Mouse (Mus musculus): ENCODE results near the gene Wiz. TPM values are rescaled to one million over a fixed set of nuclear protein-coding genes. Genes with fewer than 3 reads are reported as not detected.
A peak's percentile ranks its signal among the peaks of the same experiment; 100 is the strongest.

Gene Wiz
- polyA plus RNA-seq, 2 experiments: 36.0 to 63.8 TPM

GRCm38 (mm10) chr17:32351726-32352125 lies 37.5 kb downstream of the Wiz start:
- no peaks in the 10 kb centered on the region for H3K9me3 ChIP-seq (ENCODE audit: control insufficient read depth, low read length)
- ATAC-seq (ENCODE audit: low FRiP score, low read depth) (no peak), DNase-seq (ENCODE audit: low spot score) (no peak)
- H3K36me3 ChIP-seq (ENCODE audit: control insufficient read depth, insufficient read depth, low read length): peaks cover 35% of the 10 kb centered on the region
- H3K9ac ChIP-seq (ENCODE audit: low read depth, low read length, severe bottlenecking): no peak overlapping the region
- no peak for TF ChIP-seq POLR2A (IDR thresholded peaks at IDR 0.05; ENCODE audit: borderline replicate concordance, extremely low read depth, insufficient read depth, insufficient read length)
- H3K4me3 ChIP-seq (replicated peaks; ENCODE audit: low read length): no peak overlapping the region
- peaks cover 9% of the 10 kb centered on the region for H3K4me1 ChIP-seq (ENCODE audit: control insufficient read depth, insufficient read depth, low read length)
- H3K27ac ChIP-seq (replicated peaks; ENCODE audit: low read depth, low read length): no peak overlapping the region
- H3K27me3 ChIP-seq (ENCODE audit: control insufficient read depth, insufficient read depth, low read length): no peaks in the 10 kb centered on the region
- H3K4me2 ChIP-seq (replicated peaks; ENCODE audit: low read depth, low read length, severe bottlenecking): no peak overlapping the region

DNA sequence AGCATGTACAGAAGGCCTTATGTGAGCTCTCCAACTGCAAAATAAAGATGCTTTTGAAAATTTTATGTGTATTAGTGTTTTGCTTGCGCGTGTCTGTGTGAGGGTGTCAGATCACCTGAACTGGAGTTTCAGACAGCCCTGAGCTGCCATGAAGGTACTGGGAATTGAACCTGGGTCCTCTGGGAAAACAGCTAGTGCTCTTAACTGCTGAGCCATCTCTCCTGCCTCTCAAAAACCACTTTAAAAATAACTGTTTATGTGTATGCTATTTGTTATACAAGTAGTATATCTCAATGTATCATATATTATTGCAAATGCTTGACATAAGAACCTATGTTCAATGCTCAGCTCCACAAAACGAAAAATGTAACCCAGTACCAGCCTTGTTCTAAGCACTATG lies 38.0 kb downstream of the Wiz start:
- TF ChIP-seq POLR2A (IDR thresholded peaks at IDR 0.05; ENCODE audit: borderline replicate concordance, extremely low read depth, insufficient read depth, insufficient read length): no peak
- no peak overlapping the region for H3K4me3 ChIP-seq (replicated peaks; ENCODE audit: low read length)
- no peak overlapping the region for H3K27ac ChIP-seq (replicated peaks; ENCODE audit: low read depth, low read length)
- H3K9ac ChIP-seq (ENCODE audit: low read depth, low read length, severe bottlenecking): no peak overlapping the region
- no peaks in the 10 kb centered on the region for H3K27me3 ChIP-seq (ENCODE audit: control insufficient read depth, insufficient read depth, low read length)
- H3K36me3 ChIP-seq (ENCODE audit: control insufficient read depth, insufficient read depth, low read length): peaks cover 30% of the 10 kb centered on the region
- H3K9me3 ChIP-seq (ENCODE audit: control insufficient read depth, low read length): no peaks in the 10 kb centered on the region
- DNase-seq (ENCODE audit: low spot score) (no peak), ATAC-seq (ENCODE audit: low FRiP score, low read depth) (no peak)
- peak overlapping the region; percentile 50 for H3K4me2 ChIP-seq (replicated peaks; ENCODE audit: low read depth, low read length, severe bottlenecking)
- peaks cover 9% of the 10 kb centered on the region for H3K4me1 ChIP-seq (ENCODE audit: control insufficient read depth, insufficient read depth, low read length)
- 82% methylated on average over 3 of the region's 3 CpGs for WGBS

DNA sequence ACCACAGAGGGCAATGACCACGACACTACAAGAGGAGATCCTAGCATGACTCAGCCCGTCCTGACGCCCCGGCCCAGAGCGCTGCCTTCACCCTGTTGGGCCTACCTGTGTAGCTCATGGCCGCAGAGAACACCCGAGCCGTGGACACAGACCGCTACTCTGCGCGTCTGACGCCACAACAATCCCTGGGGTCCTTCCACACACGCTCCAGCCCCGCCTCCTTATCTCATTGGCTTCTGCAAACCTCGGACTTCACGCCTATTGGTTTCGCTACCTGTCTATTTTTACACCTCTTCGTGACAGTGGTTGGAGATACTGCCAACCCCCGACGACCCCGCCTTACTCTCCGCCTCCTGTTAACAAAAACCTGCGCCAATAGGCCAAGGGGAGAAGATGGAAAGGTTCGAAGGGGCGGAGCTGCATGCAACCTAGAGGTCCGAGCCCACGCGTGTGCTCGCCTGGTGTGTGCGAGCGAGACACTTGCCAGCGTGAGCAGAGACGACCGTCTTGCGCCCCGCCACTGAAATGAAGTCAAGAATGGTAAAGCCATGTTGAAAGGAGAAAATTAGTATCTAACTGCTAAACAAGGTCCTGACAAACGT lies 38.8 kb downstream of the Wiz start, which contains the start of gene Akap8l:
Akap8l (minus strand) TSS at position 226 of the 602 bp plus-strand sequence.
- Histone ChIP-seq H3K9ac (ENCODE audit: low read depth, low read length, severe bottlenecking) (peak within 1 kb of the TSS; percentile 69), H3K27me3 (ENCODE audit: control insufficient read depth, insufficient read depth, low read length) (no peaks in the 10 kb centered on the region), H3K4me2 (replicated peaks; ENCODE audit: low read depth, low read length, severe bottlenecking) (peak within 1 kb of the TSS; percentile 69), H3K4me3 (replicated peaks; ENCODE audit: low read length) (peak within 1 kb of the TSS; percentile 91), H3K36me3 (ENCODE audit: control insufficient read depth, insufficient read depth, low read length) (peaks cover 22% of the 10 kb centered on the region), H3K27ac (replicated peaks; ENCODE audit: low read depth, low read length) (peak within 1 kb of the TSS; percentile 44; the same call in 1 of the 2 replicates), H3K4me1 (ENCODE audit: control insufficient read depth, insufficient read depth, low read length) (peaks cover 9% of the 10 kb centered on the region), H3K9me3 (ENCODE audit: control insufficient read depth, low read length) (no peaks in the 10 kb centered on the region)
- under 1% methylated on average over 37 of the region's 37 CpGs for WGBS
- ATAC-seq (ENCODE audit: low FRiP score, low read depth) (peak; percentile 97), DNase-seq (ENCODE audit: low spot score) (peak; percentile 98)
- TF ChIP-seq POLR2A (IDR thresholded peaks at IDR 0.05; ENCODE audit: borderline replicate concordance, extremely low read depth, insufficient read depth, insufficient read length): peak; percentile 52; the same call in 1 of the 2 replicates

GRCm38 (mm10) chr17:32349851-32350381 lies 39.3 kb downstream of the Wiz start:
- Histone ChIP-seq H3K27me3 (ENCODE audit: control insufficient read depth, insufficient read depth, low read length) (no peaks in the 10 kb centered on the region), H3K4me2 (replicated peaks; ENCODE audit: low read depth, low read length, severe bottlenecking) (peak overlapping the region; percentile 69), H3K4me3 (replicated peaks; ENCODE audit: low read length) (peak overlapping the region; percentile 91), H3K36me3 (ENCODE audit: control insufficient read depth, insufficient read depth, low read length) (peaks cover 20% of the 10 kb centered on the region), H3K9me3 (ENCODE audit: control insufficient read depth, low read length) (no peaks in the 10 kb centered on the region), H3K4me1 (ENCODE audit: control insufficient read depth, insufficient read depth, low read length) (peaks cover 9% of the 10 kb centered on the region), H3K9ac (ENCODE audit: low read depth, low read length, severe bottlenecking) (peak overlapping the region; percentile 69), H3K27ac (replicated peaks; ENCODE audit: low read depth, low read length) (peak overlapping the region; percentile 44; the same call in 1 of the 2 replicates)
- no peak; the same call in none of the 2 replicates for ATAC-seq (ENCODE audit: low FRiP score, low read depth)
- DNase-seq (ENCODE audit: low spot score): peak; percentile 23
- under 1% methylated on average over 24 of the region's 24 CpGs for WGBS
- TF ChIP-seq POLR2A (IDR thresholded peaks at IDR 0.05; ENCODE audit: borderline replicate concordance, extremely low read depth, insufficient read depth, insufficient read length): no peak

- H3K4me1 ChIP-seq (ENCODE audit: control insufficient read depth, insufficient read depth, low read length): peaks cover 9% of the 10 kb centered on the region
- WGBS: 16% methylated on average over 4 of the region's 4 CpGs
- no peaks in the 10 kb centered on the region for H3K9me3 ChIP-seq (ENCODE audit: control insufficient read depth, low read length)
- no peak overlapping the region; the same call in 1 of the 2 replicates for H3K9ac ChIP-seq (ENCODE audit: low read depth, low read length, severe bottlenecking)
- H3K27ac ChIP-seq (replicated peaks; ENCODE audit: low read depth, low read length): no peak overlapping the region
- ATAC-seq (ENCODE audit: low FRiP score, low read depth): no peak
- H3K4me2 ChIP-seq (replicated peaks; ENCODE audit: low read depth, low read length, severe bottlenecking): peak overlapping the region; percentile 69
- H3K27me3 ChIP-seq (ENCODE audit: control insufficient read depth, insufficient read depth, low read length): no peaks in the 10 kb centered on the region
- H3K4me3 ChIP-seq (replicated peaks; ENCODE audit: low read length): peak overlapping the region; percentile 91
- peak; percentile 64 for DNase-seq (ENCODE audit: low spot score)
- H3K36me3 ChIP-seq (ENCODE audit: control insufficient read depth, insufficient read depth, low read length): peaks cover 20% of the 10 kb centered on the region
- no peak for TF ChIP-seq POLR2A (IDR thresholded peaks at IDR 0.05; ENCODE audit: borderline replicate concordance, extremely low read depth, insufficient read depth, insufficient read length)
Measured at GRCm38 (mm10) chr17:32349037-32349732, 40.1 kb downstream of the Wiz start.

Data from limb, embryonic 14.5 days (tissue).